Mouse (Mus musculus) spleen, postnatal 36 days (tissue): ENCODE measurements around the gene Hapln3.

Experiments
- DNase-seq, 2 experiments: peaks; one replicate each; pipeline ENCODE4 v3.0.0; 2022; ENCODE audit warnings: low spot score in 2 of 2, mixed read lengths in 1 of 2

Gene Hapln3

GRCm38 (mm10) chr7:79079212-79079611 is 51.6 kb downstream of the Hapln3 start:
- no peak for DNase-seq

DNA sequence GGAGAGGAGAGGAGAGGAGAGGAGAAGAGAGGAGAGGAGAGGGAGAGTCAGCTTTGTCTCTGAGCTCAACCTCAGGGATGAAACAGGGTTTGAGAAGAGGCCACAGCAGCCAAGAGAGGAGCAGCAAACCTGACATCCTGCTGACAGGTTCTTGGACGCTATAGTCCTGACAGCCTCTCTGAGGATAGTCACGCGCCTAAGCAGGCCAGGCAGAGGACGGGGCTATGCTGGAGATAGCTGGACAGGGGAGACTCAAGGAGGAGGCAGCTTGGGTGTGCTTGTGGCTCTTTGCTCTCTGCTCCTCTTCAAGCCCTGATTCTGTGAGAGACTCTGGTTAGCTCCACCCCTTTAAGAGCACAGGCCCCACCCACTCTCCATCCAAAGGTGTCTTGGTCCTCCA is 62.6 kb downstream of the Hapln3 start:
- DNase-seq, result no peak

DNA sequence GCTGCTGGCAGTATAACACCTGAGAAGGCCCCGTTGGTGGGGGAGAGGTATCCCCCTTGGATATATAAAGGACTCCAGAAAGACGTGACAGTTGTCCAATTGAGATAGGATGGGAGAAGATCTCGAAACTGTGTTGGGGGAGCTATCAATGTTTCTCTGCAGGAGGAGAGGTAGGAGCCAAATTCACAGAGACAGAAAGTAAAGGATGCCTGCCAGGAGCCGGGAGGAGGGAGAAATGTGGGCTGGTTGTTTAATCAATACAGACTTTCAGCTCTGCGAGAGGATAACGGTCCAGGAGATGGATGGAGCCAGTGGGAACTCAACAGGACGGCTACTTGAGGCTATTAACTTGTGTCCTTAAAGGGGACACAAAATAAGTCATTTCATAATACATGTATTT is 63.4 kb downstream of the Hapln3 start:
- DNase-seq, result no peak
